Mouse (Mus musculus) B cell, adult 2 months (primary cell): ENCODE measurements around the gene Kcnma1.

Source experiments
- DNase-seq, 2 experiments: peaks; one replicate each; pipeline ENCODE4 v3.0.0; 2022

Gene Kcnma1

DNA sequence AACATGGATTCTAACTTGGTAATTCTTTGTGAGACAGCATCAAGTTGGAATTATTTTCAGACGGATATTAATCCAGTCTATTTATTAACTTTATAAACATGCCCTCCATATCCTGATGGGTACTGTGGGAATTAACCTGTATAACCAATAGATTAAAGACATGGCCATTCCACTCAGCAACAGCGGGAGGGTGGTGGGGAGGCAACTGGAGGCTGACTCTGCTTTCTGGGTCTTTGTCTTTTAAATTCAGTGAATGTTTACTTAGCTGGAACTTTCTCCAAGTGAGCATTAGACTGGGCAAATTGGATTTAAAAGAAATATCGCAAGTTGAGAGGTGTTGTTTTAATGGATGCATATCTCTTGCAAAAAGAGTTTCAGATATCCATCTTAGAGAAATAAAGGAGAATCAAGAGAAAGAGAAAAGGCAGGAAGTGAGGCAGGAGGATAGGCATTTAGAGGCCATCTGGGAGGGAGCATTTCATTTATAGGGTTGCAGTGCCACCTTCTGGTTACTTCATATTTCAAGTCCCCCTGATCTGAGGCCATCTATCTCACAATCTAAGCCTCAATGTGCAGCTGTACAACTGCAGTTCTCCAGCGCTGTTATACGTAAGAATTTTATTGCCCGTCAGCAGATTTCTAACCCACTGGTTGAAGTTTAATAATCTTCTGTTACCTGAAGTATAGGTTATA is 613.4 kb downstream of the Kcnma1 start:
- peak; percentile 11 to 13 for DNase-seq

DNA sequence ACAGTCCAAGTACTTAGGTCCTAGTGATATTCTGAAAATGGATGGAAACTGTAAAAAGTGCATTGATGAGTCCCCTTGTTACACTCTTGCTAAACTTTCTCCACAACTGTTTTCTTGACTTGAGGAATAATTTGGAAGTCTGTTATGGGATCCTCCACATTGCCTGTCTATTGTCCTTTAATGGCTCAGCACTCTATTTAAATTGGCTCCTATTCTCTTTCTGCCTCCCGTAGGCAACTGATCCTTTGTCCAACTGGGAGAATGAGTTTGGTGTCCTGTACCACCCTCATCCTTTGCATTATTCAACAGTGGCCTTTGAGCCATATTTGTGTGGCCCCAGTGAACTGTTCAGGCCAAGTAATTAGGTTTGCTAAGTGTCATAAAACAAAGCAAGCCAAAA is 616.6 kb downstream of the Kcnma1 start:
- no peak for DNase-seq

DNA sequence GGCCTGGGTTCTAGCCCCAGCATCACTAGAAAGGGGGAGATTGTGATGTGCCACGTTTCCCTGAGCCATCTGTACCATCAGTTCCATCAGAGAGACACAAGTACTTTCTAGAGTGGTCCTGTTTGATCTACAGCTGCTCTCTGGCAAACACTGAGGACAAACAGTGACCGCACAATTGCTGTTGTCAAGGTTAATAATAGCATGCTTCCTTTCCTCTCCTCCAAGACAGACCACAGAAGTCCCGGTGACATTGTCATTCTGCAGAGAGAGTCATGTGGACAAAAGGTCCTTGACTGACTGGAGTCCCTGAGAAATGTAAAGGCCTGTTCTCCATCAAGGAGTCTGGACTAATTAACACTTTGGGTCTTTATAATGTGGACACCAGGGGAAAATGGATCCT is 622.7 kb downstream of the Kcnma1 start:
- no peak for DNase-seq

DNA sequence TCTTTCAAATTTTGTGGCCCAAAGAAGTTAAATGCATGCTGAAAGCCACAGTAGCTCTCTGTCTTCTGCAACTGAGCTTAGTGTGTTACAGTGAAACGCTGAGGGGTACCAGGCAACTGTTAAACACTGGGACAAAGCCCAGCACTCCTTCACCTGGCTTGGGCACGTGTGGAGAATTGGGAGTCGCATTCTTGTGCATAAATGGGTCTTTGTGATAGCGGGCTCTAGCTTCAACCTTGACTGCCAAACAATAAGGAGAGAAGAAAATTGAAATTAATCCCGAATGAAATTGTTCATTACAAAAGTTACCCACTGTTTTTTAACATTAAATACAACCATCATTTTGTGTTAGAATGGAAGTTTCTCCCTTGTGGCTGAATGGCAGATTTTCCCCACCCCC is 623.5 kb downstream of the Kcnma1 start:
- no peak for DNase-seq

DNA sequence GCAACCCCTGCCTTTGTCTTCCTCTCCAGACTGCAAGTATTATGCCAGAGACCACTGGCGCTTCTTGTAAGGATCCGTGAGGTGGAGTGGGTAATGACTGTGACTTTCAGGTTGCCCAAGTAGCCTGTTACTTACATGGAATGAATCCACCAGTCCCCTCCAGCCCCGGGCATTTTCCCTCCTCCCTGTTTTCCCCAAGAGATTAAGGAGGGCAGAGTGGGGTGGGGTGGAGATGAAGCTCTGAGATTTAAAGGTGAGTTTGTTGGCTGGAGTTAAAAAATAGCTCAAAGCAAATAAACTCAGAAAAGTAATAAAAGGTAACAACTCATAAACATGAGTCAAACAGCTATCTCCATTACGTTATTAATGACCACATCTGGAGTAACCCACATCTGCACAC is 624.1 kb downstream of the Kcnma1 start:
- no peak for DNase-seq

DNA sequence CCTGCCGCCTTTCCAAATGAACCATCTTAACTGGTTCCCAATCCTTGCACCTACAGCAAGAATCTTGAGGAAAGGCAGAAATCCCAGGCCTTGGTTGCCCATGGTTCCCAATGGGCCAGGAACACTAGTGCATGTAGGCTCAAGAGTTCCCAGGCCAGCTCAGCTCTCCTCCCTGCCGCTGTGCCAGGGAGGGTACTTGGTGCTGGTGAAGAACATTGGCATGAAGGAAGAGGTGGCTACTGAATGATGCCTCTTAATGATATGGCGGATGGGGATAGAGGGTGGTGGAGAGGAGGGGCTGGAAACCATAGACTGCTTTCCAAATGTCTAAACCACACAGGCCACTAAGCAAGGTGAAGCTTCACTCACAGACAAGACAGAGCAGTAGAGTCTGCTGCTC is 627.5 kb downstream of the Kcnma1 start:
- no peak for DNase-seq

DNA sequence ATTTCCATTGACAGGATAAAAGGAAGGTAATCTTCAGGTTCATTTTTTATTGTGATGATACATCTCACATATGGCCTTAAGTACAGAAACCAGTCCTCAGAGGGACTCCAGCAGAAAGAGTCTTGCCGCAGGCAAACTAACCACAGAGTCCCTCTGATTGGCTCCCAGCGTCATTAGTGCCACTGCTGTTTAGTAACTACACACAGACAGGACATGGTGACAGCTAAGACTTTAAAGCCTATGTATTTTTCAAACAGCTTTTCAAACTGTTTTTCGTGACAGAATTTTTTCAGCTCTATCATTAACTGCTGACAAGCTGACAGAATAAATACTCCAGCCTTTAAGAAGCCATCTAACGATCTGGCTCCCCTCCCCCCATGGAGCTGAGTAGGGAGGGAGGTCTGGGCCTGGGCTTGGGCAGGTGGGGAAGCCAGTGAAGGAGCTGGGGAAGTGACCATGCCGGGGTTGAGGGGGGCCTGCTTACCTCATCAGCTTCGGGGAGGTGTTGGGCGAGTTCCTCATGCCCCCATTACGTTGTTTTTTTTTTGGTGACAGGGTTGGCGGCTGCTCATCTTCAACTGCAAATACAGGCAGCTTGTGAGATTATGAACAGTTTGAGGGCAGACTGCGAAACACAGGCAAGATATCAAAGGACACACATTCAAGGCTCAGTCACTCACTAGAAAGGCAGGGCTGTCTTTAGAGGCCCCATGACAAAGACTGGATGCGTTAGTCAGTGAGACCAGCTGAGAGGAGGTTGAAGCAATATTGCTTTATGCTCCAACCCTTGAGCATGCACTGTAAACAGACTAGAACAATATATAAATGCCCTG is 628.3 kb downstream of the Kcnma1 start:
- DNase-seq, result no peak

DNA sequence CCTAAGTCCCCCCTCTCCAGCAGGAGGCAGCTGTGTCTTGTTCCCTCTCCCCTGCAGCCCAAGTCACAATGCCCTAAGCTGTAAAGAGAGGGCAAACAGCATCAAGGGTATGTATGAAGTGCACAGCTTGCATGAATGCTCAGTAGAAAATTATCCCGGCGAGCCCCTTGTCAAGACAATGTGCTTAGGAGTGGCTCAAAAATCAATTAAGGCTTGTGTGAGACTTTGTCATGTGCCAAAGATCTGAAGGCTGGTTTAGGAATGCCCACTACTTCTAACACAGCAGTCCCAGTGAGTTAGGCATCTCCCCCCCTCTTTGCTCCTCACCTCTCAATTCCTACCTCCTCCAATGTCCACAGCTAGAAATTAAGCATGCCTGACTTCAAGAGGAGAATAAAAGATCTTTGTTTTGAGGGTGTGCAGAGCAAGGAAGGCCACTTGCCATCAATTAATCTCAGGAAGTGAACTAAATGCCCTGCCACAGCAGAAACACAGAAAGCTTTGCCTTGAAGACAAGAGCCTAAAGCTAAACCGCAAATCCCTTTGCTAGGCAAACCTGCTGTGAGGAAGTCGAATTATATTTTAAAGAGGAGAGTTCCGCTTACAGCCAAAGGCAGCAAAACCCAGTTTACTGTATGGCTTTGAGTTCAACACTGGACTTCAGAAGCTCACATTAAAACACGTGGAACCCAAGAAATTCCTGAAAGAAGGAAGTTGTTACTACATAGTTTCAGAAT is 635.8 kb downstream of the Kcnma1 start:
- no peak for DNase-seq

DNA sequence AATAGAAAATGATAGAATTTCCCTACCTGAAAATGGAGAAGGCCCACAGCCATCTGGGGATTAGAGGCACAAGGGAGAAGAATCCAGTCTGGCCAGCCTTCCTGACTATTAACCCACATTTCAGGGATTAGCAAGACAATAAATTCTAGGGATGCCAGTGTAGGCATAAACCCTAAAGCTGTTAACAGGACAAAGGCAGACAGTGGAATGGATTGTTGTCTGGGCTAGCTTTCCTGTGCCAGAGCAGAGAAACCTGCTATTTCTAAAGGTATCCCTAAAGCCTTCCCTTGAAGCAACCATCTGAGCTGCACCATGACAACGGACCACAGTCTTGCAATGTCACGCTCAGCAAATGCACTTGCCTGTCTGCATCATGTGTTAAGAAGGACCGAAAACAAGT is 642.3 kb downstream of the Kcnma1 start:
- no peak for DNase-seq

DNA sequence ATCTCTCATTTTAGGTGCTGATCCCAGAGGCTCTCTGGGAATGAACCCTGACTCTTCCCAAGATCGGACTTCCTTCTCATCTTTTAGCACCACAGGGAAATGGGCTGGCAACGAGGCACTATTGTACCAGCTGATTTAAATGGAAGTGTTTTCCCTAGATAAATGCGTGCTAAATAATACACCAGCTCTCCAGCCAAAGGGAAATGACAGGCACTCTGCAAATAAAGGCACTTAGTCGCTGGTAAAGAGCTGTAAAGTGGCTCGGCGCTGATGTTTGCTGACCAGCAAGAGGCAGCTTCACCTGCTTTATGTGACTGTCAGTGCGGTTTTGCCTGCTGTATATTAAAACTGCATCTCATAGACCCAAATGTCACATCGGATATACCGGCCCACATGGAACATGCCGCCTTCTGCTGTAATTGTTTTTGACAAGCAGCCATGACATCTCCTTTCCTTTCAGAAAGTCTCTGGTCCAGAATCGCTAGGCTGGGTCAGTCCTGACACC is 653.7 kb downstream of the Kcnma1 start:
- no peak for DNase-seq

DNA sequence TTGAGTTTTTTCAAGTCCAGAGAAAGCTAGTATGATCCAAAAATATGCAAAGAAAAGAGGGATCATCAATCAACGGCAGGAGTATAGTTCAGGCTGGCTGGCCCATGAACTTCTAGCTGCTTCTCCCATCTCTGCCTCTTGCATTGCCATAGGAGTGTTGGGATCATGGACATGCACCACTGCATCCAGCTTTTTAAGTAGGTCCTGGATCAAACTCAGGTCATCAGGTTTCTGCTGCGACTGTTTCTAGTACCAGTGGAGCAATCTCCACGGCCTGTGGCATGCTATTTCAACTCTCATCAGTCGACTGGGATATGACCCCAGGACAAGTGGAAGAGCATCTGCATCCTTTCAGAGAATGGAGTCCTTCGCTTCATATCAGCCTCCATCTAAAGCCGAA is 655.5 kb downstream of the Kcnma1 start:
- DNase-seq, result no peak

DNA sequence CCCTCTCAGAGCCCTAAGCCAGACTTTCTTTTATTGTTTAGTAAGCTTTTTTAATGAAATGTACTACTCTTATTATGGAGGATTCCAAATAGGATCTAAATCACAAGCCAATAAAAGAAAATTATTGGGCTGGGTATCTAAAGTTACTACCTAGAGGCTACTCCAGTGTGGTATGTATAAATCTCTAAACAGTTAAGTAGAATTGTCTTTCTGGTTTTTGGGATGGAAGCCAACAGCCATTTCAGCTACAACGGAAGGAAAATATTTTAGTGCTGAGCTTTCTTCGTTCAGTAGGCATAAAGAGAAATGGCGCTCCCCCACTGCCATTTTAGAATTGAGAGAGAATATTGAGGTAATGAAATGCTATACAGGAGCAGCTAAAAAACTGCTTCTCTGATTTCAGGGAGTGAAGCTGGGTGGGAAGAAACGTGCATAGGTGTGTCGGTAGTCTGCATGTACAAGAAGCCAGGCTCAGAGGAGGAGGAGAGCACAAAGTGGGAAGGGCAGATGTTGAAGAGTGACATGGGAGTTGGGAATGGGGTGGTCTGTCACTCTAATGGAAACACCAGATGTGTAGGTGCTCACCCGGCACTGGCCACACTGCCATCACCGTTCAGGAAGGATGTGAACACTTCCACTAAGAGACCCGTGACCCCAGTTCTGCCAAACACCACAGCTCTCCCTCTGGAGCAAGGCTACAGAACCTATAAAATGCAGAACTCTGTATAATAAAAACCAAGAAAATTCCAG is 656.6 kb downstream of the Kcnma1 start:
- no peak for DNase-seq

DNA sequence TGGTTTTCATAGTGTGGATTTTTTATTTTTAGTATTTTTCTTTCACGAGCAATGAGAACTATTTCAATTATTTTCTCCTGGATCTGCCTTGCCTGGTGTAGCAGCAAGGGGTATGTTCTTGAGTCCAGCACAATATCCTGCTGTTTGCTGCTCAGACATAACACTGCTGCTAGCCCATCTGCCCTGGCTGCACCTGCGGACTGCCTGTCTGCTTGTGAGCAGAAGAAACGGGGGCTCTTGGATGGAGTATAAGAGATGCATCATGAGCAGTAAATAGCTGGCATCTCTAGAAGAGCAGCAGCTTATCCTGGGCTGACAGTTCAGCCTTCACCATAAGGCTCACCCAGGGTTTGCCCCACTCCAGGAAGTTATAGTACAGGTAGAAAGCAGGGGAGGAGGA is 687.5 kb downstream of the Kcnma1 start:
- DNase-seq, result no peak

DNA sequence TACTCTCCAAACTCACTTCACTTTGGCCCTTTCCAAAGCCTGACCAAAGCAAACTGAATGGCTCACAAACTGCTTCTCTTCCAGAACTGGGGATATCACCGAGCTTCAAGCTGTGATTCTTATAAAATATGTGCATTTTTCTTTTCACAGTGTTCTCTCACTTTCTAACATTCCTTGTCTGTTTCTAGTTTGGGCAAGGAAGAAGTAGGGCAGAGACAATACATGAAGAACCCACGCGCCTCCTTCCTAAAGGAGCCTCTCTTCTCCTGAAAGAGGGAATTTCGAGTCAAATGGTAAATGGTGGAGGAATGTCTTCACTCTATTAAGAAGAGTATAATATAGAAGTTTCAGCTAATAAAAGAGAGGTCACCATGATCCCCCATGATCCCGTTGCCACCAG is 709.0 kb downstream of the Kcnma1 start:
- DNase-seq, result no peak

DNA sequence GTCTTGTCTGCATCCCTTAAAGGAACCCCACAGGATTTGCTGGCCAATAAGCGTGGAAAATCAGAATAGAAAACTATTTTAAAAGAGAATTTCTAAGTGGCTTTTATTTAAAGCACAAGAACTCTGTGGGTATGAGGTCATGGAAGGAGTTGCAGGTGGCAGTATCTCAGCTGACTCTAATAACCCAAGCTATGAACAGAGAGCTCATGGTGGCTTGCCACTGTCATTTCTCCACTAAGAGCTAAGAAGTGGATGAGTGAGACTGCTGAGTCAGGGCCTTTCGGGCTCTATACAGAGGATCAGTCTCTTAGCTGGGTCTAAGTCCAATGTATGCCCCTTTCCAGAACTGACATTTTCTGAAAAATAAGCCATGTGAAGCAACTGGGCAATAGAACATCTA is 713.8 kb downstream of the Kcnma1 start:
- DNase-seq, result no peak

DNA sequence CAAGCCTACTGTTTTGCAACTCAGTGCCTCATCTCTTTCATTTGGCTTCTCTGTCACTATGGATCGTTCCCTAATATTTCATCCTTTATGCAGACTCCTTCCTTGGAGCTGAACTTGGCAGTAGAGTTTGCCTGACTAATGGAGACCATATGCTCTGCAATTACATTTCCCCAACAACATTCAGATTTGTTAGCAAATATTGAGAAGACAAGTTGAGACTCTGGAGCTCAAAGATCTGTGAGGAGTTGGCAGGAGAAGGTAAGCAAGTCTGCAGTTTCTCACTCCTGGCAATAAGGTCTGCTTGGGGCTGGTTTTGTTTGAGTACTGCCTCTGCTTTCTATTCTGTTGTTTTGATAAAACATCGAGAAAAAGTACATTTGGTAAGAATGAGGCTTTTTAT is 723.7 kb downstream of the Kcnma1 start:
- no peak for DNase-seq

DNA sequence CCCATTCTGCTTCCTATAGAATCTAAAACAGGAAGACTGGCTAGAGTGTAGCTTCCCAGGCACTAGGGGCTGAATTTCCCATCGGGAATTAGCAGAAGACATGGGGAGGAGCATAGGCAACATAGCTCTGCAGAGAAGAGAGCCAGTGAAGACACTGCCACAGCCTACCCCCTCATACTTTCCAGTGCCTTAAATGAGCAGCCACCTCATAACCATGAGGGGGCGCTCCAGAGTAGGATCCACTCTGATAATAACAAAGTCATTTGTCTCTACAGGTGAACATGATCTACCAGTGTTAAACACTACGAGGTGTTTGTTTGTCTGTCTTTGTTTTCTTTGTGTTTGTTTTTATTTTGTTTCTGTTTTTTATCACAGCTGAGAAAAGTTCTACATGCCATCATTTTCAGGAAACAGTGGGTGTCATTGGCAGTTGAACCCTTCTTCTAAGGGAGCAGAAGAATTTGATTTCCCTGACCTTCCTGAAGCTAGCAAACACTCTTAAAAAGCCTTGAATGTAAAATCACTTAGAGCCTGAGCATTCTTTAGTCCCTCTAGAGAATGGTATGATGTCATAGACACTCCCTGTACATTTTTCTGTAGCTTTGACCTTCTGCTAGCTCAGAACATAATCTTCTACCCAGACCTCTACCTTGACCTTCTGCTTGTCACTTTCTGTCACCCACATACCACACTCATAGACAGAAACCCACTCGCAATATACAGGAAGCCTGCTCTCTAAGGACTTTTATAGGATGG is 747.6 kb downstream of the Kcnma1 start:
- no peak for DNase-seq

DNA sequence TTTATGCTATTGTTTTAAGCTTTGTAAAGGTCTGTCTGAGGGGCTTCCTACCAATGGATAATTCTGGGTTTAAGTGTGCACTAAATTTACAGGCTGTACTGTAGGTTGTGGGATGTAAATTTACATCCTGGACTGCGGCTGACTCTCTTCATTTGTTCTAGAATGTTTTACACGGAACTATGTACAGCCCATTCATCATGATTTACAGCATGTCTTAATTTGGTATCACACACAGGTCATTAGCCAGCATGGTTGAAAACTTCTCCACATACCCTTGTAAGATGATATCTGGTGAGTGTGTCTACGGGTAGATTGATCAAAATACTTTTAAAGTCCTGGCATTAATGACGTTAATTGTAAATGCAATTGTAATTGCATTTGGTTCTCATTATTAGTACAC is 761.1 kb downstream of the Kcnma1 start:
- DNase-seq, result no peak

DNA sequence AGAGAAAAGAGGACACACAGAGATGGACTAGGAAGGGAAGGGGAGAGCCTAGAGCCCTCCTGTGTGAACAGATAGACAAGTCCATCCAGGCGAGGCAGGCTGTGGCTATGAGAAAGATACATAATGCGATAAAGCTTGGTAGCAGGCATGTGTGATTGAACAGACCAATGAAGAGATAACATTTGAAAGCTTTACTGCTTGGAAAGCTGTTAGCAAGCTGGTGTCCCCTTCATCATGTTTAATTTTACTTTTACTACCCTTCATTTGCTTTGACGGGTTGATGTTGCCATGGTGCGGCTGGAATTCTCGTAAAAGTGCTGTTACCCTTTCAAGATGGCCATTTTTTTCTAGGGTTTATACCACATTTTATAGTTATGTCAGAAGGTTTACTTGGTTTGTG is 769.8 kb downstream of the Kcnma1 start:
- no peak for DNase-seq

DNA sequence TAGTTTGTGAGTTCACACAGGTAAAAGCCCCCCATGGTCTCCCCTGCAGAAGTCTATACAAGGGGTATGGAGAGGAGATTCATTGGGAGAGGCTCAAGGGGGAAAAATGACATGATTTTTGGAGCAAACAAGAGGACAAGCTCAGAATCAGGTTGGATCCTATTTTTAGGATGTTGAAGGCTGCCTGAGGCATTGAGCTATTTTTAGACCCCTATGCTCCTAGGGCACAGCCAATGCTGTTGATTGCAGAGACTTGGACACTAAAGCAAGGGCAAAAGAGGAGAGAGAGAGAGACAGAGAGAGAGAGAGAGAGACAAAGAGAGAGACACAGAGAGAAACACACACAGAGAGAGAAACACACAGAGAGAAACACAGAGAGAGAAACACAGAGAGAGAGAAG is 770.4 kb downstream of the Kcnma1 start:
- DNase-seq, result no peak
